In the genomic region with DNA sequence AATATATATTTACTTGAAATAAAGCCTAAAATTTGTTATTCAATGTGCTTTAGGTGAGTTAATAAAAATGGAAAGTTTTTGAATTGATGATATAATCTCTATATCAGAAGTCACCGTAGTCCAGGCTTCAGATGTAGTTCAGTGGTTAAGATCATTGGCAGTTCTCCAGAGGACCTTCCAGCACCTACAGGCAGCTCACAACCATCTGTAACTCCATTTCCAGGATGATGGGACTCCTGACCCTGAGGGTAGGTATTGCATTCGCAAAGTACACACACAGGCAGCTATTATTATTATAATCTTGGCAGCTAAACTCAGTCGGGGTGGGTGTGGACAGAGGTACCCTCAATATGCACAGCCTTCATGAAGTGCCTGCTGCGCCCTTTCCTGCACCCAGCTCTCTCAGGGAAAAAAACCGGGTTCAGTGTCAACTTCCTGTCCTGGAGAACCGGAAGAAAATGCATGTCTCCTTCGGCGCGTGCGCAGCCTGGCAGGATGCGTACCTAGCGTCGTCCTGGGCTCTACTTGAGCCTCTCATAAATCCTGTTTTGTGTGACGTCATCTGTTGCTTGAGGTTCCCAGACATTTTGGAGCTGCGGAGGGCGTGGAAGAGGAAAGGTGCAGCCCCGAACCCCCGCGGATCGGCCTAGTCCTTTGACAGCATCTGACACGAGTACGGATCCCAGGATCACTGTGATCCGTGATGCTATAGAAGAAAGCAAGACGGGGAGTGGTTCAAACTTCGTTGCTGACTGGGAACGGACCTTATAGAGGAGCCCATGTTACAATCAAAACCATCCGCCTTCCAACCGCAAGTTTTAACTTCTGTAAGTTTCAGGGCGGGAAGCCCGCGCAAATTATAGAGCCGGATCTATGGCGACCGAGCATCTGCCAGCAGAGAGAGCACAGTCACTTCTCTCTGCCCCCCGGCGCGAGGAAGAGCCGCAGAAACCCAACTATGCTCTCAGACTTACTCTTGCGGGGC, we compare ENCODE assay signal across 8 mouse cellular contexts. TPM values are rescaled to one million over a fixed set of nuclear protein-coding genes. Genes with fewer than 3 reads are reported as not detected.
DNase-seq lines count a peak whose midpoint lies in the region; ATAC-seq and TF ChIP-seq lines count a peak whose summit lies in the region.

Wdr5b (plus strand) TSS at position 551 of the 985 bp plus-strand sequence.

- H3K4me2 ChIP-seq in embryonic facial prominence, embryonic 14.5 days (ENCODE audit: low read depth, low read length): peak within 1 kb of the TSS; percentile 71
- H3K4me2 ChIP-seq in limb, embryonic 13.5 days (replicated peaks): peak within 1 kb of the TSS; percentile 67
- H3K4me2 ChIP-seq in midbrain, embryonic 16.5 days (ENCODE audit: low read length): peak within 1 kb of the TSS; percentile 55

- WGBS in embryonic facial prominence, embryonic 14.5 days: 2% methylated on average over 39 of the region's 39 CpGs
- under 1% methylated on average over 39 of the region's 39 CpGs for WGBS in heart, adult 2 months
- WGBS in limb, embryonic 13.5 days: 3% methylated on average over 39 of the region's 39 CpGs
- 2% methylated on average over 39 of the region's 39 CpGs for WGBS in midbrain, embryonic 16.5 days

- H3K36me3 ChIP-seq in embryonic facial prominence, embryonic 14.5 days (ENCODE audit: control insufficient read depth, insufficient read depth, low read length): peaks cover 36% of the 10 kb centered on the region
- H3K36me3 ChIP-seq in heart, adult 2 months (ENCODE audit: control insufficient read depth, insufficient read depth, low read length): peaks cover 13% of the 10 kb centered on the region
- H3K36me3 ChIP-seq in limb, embryonic 13.5 days: peaks cover 40% of the 10 kb centered on the region
- peaks cover 3% of the 10 kb centered on the region for H3K36me3 ChIP-seq in midbrain, embryonic 16.5 days (ENCODE audit: control insufficient read depth, insufficient read depth, low read length)

- peak within 1 kb of the TSS; percentile 88 for H3K27ac ChIP-seq in embryonic facial prominence, embryonic 14.5 days (replicated peaks; ENCODE audit: low read depth, low read length)
- peak within 1 kb of the TSS; percentile 80 for H3K27ac ChIP-seq in heart, adult 2 months
- peak within 1 kb of the TSS; percentile 88 for H3K27ac ChIP-seq in limb, embryonic 13.5 days
- H3K27ac ChIP-seq in midbrain, embryonic 16.5 days (ENCODE audit: low read length): peak within 1 kb of the TSS; percentile 74

- peak within 1 kb of the TSS; percentile 69 for H3K9ac ChIP-seq in embryonic facial prominence, embryonic 14.5 days (ENCODE audit: low read depth, low read length)
- H3K9ac ChIP-seq in heart, adult 2 months (ENCODE audit: low read depth, low read length): peak within 1 kb of the TSS; percentile 69
- H3K9ac ChIP-seq in limb, embryonic 13.5 days: peak within 1 kb of the TSS; percentile 79
- peak within 1 kb of the TSS; percentile 62 for H3K9ac ChIP-seq in midbrain, embryonic 16.5 days (ENCODE audit: low read depth, low read length)

- peaks cover 11% of the 10 kb centered on the region for H3K4me1 ChIP-seq in embryonic facial prominence, embryonic 14.5 days (ENCODE audit: control insufficient read depth, insufficient read depth, low read length)
- peaks cover 6% of the 10 kb centered on the region for H3K4me1 ChIP-seq in heart, adult 2 months (ENCODE audit: control insufficient read depth, insufficient read depth, low read length)
- peaks cover 20% of the 10 kb centered on the region for H3K4me1 ChIP-seq in limb, embryonic 13.5 days
- peaks cover 18% of the 10 kb centered on the region for H3K4me1 ChIP-seq in midbrain, embryonic 16.5 days (ENCODE audit: control insufficient read depth, insufficient read depth, low read length)

- peak; percentile 69 for TF ChIP-seq EP300 in heart, adult 2 months (IDR thresholded peaks at IDR 0.05; ENCODE audit: insufficient read depth, low read depth, low read length)

- no peaks in the 10 kb centered on the region for H3K27me3 ChIP-seq in embryonic facial prominence, embryonic 14.5 days (replicated peaks; ENCODE audit: control insufficient read depth, insufficient read depth, low read length)
- H3K27me3 ChIP-seq in heart, adult 2 months (ENCODE audit: control insufficient read depth, insufficient read depth, low read length): no peaks in the 10 kb centered on the region
- H3K27me3 ChIP-seq in limb, embryonic 13.5 days: no peaks in the 10 kb centered on the region
- H3K27me3 ChIP-seq in midbrain, embryonic 16.5 days (ENCODE audit: control insufficient read depth, insufficient read depth, low read depth, low read length): no peaks in the 10 kb centered on the region

- TF ChIP-seq POLR2A in heart, adult 2 months (IDR thresholded peaks at IDR 0.05; ENCODE audit: insufficient read depth, low read depth, low read length): peak; percentile 88

- H3K79me2 ChIP-seq in heart, adult 2 months (replicated peaks; ENCODE audit: control insufficient read depth, insufficient read depth, low read length): no peaks in the 10 kb centered on the region

- ATAC-seq in embryonic facial prominence, embryonic 14.5 days (ENCODE audit: low read depth): peak; percentile 98
- ATAC-seq in limb, embryonic 13.5 days (ENCODE audit: low FRiP score, low read depth): peak; percentile 95
- ATAC-seq in midbrain, embryonic 16.5 days: peak; percentile 99

- H3K9me3 ChIP-seq in embryonic facial prominence, embryonic 14.5 days (ENCODE audit: control insufficient read depth, low read length): no peaks in the 10 kb centered on the region
- no peaks in the 10 kb centered on the region for H3K9me3 ChIP-seq in limb, embryonic 13.5 days
- H3K9me3 ChIP-seq in midbrain, embryonic 16.5 days (replicated peaks; ENCODE audit: control insufficient read depth, low read length, poor library complexity, severe bottlenecking): no peaks in the 10 kb centered on the region

- H3K4me3 ChIP-seq in embryonic facial prominence, embryonic 14.5 days (ENCODE audit: low read depth, low read length): peak within 1 kb of the TSS; percentile 55
- peak within 1 kb of the TSS; percentile 70 for H3K4me3 ChIP-seq in heart, adult 2 months
- peak within 1 kb of the TSS; percentile 68 for H3K4me3 ChIP-seq in limb, embryonic 13.5 days
- peak within 1 kb of the TSS; percentile 71 for H3K4me3 ChIP-seq in midbrain, embryonic 16.5 days (ENCODE audit: low read depth, low read length)

- intact Hi-C loops in heart, adult 2 months (cut with DNase I): loop anchor here (2.0 to 10.0 kb wide), 2 partner anchors 58 to 166 kb away; partner anchors contain the start of gene Parp14

- peak; percentile 100 for DNase-seq in 3T3-L1 (ENCODE audit: low read depth, low spot score)
- peak; percentile 51 to 80 for DNase-seq in adrenal gland, postnatal 4 days (ENCODE audit: low spot score in 2 of 2)
- DNase-seq in embryonic facial prominence, embryonic 14.5 days (ENCODE audit: low spot score): peak; percentile 100
- peak; percentile 87 to 93 for DNase-seq in heart, adult 2 months
- DNase-seq in kidney, adult 8-10 months: peak; percentile 94 to 97
- DNase-seq in spleen, postnatal 10 days (ENCODE audit: low spot score in 2 of 2): peak; percentile 66 to 86

- no peak for TF ChIP-seq CTCF in heart, adult 2 months (IDR thresholded peaks at IDR 0.05)

RNA-seq across cellular contexts. Expression of gene Wdr5b, which starts in this region (rescaled TPM):
- total RNA-seq in adrenal gland, postnatal 4 days (2021): 1 to 10 TPM; 7.4 to 9.3 TPM
- 9.7 and 12.2 TPM in 2 replicates for polyA plus RNA-seq in embryonic facial prominence, embryonic 14.5 days (2014; fragmentation: Nextera tagmentation; extraction: Ambion mirVana)
- total RNA-seq in heart, adult 2 months (2021): 1 to 10 TPM; 2.7 to 2.8 TPM
- 1.8 and 2.5 TPM in 2 replicates for polyA plus RNA-seq in heart, adult 2 months (2012; rRNA removed)
- polyA plus RNA-seq in limb, embryonic 13.5 days (2015; fragmentation: Nextera tagmentation; extraction: Ambion mirVana): 11.1 and 11.4 TPM in 2 replicates
- polyA plus RNA-seq in midbrain, embryonic 16.5 days (2015; fragmentation: Nextera tagmentation; extraction: Ambion mirVana): 13.0 and 14.7 TPM in 2 replicates

Comparison
In these comparisons a context has a peak if more than half of its experiments do, and no peak if none do; other contexts are left out.
1. Peak in every context shown above with its lines: DNase-seq, ATAC-seq, H3K4me3 ChIP-seq and H3K27ac ChIP-seq.